Mouse (Mus musculus) cerebellum, adult 2 months (tissue): ENCODE measurements at regions not wholly inside any gene's neighbourhood (a gene's known extent, or its start where the extent isn't known, plus 50 kb on each side); places are given as distances from the start of the nearest gene placed in this dataset.

Experiments used
- CTCF ChIP-seq: fragments of 200-500 bp; IDR thresholded peaks from 2 replicates; pipeline ENCODE4 v1.5.1; 2011; ENCODE audit warnings: low read depth, mild to moderate bottlenecking, control low read depth, low read length, moderate library complexity, borderline replicate concordance; ENCODE audit not compliant: insufficient read depth
- POLR2A ChIP-seq: fragments of 200-500 bp; IDR thresholded peaks from 2 replicates; pipeline ENCODE4 v1.6.1; 2011; ENCODE audit warnings: low read length, control low read depth, borderline replicate concordance; ENCODE audit not compliant: insufficient read depth

DNA sequence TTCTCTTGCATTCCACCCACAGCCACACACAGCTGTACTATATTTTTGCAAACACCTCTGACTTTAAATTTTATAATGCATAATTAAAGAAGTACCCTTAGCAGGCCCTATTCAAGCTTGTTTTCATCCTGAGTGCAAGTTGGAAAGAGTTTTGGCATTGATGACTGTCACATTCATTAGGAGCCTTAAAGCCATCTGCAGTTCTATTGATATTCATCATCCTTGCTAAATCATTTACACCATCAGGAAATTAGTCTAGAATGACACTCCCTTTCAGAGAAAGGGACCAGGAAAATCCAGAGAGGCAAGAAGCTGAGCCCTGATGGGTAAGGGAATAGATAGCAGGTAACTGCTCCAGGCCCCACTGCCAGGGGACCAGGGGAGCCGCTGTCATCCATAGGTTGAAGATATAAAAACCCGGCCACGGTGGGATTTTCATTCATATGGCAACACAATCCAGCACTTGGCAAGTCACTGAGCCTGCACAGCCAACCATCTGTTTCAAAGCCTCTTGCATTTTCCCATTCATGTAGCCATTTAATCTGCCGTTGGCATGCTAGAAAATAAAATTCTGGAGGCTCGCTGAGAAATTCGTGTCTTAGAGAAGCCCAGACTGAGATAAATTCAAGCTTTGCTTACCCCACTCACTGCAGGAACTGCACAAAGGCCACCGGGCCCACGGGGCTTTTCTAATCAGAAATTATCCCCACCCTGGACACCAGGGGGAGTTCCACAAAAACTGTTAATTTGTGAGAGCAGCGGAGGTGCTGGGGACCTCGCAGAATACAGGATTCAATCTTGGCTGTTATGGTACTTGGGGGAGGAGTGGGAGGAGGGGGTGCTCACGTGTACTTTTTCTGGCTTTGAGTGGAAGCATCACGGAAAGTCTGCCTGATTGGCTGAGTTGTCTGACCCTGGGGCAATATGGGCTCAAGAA lies 101.8 kb upstream of the Veph1 start:
- TF ChIP-seq CTCF (peak; percentile 15; the same call in 1 of the 2 replicates), POLR2A (no peak)
